Mouse (Mus musculus) embryonic facial prominence, embryonic 15.5 days (tissue): ENCODE results near the gene E130114P18Rik. TPM values are rescaled to one million over a fixed set of nuclear protein-coding genes. Genes with fewer than 3 reads are reported as not detected.

Experiments
- ATAC-seq: fragments of 200-750 bp; cut with Nextera tagmentation; 2 replicates; pipeline ENCODE4 v1.8.0; 2017; ENCODE audit warnings: low read depth, moderate TSS enrichment; ENCODE audit not compliant: insufficient number of reproducible peaks, low FRiP score, low TSS enrichment
- H3K27ac ChIP-seq: fragments of 300-500 bp; sonication (generic); replicated peaks from 2 replicates; pipeline ENCODE4 v1.5.1; 2015; ENCODE audit warnings: mild to moderate bottlenecking, inconsistent platforms
- H3K27me3 ChIP-seq: fragments of 300-500 bp; sonication (generic); 2 replicates; pipeline ENCODE4 v1.6.1; 2015; ENCODE audit warnings: inconsistent platforms
- H3K36me3 ChIP-seq: fragments of 300-500 bp; sonication (generic); 2 replicates; pipeline ENCODE4 v1.6.1; 2015; ENCODE audit warnings: mild to moderate bottlenecking, inconsistent platforms
- H3K4me1 ChIP-seq: fragments of 300-500 bp; sonication (generic); 2 replicates; pipeline ENCODE4 v1.6.1; 2015; ENCODE audit warnings: inconsistent platforms
- H3K4me2 ChIP-seq: fragments of 300-500 bp; sonication (generic); replicated peaks from 2 replicates; pipeline ENCODE4 v1.6.1; 2015; ENCODE audit warnings: mild to moderate bottlenecking, inconsistent platforms
- H3K4me3 ChIP-seq: fragments of 300-500 bp; sonication (generic); replicated peaks from 2 replicates; pipeline ENCODE4 v1.5.1; 2015; ENCODE audit warnings: mild to moderate bottlenecking, inconsistent platforms
- H3K9ac ChIP-seq: fragments of 300-500 bp; sonication (generic); 2 replicates; pipeline ENCODE4 v1.6.1; 2015; ENCODE audit warnings: inconsistent platforms
- H3K9me3 ChIP-seq: fragments of 300-500 bp; sonication (generic); replicated peaks from 2 replicates; pipeline ENCODE4 v1.6.1; 2016; ENCODE audit warnings: inconsistent platforms
- WGBS: fragments of 180-500 bp; shearing (Covaris S2); methylation state at CpG from one replicate; pipeline ENCODE4 v1.1.7; 2015; 5-methylcytosine and 5-hydroxymethylcytosine counted together
- polyA plus RNA-seq: library from polyadenylated mRNA; unstranded; fragments of >200 nt; fragmentation: Nextera tagmentation; extraction: Ambion mirVana; gene quantifications from 2 replicates; pipeline ENCODE4 v1.2.1, GENCODE M21; 2015

E130114P18Rik gene
- polyA plus RNA-seq, 1 experiment from 2014 or later = 4.2 TPM

DNA sequence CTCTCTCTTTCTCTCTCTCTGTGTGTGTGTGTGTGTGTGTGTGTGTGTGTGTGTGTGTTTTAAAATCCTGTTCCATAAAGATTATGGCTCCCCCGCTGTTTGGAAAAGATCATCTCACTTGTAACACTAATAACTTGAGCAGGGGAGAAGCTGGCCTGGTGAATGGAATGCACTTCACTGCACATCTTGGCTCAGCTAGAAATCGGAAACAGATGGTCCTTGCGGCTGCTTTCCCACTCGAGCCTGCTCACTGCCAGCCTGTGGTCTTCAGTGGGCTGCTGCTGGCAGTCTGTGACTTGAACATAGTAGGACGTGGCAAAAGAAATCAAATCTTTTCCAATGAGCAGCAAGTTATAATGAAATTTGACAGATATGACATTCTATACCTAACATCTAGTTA, 202.4 kb downstream of the E130114P18Rik start:
- 5% methylated on average over 5 of the region's 5 CpGs for WGBS
- H3K27me3 ChIP-seq = no peaks in the 10 kb centered on the region
- H3K9me3 ChIP-seq = no peaks in the 10 kb centered on the region
- no peaks in the 10 kb centered on the region for H3K36me3 ChIP-seq
- H3K4me3 ChIP-seq = no peak overlapping the region
- peaks cover 13% of the 10 kb centered on the region for H3K4me1 ChIP-seq
- no peak overlapping the region for H3K9ac ChIP-seq
- peak overlapping the region; percentile 2; the same call in 1 of the 2 replicates for H3K4me2 ChIP-seq
- peak; percentile 80 for ATAC-seq
- no peak overlapping the region for H3K27ac ChIP-seq

DNA sequence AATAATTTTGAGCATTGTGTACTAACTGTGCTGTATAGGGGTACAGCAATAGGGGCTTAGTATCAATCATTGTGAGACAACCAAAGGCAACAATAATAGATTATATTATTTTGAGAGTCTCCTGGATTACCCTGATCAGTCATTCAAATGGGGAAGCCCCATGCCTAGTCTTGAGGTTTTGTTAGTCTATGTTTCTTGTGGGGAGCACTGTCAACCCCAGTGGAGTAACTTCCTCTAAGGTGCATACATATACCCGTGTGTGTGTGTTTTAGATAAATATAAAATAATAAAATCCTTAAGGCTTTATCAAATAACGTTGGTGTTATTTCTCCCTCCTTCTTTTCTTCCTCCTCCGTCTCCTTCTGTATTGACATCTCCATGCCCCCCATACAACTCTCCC, 208.6 kb downstream of the E130114P18Rik start:
- Histone ChIP-seq H3K9ac (no peak overlapping the region), H3K4me1 (no peaks in the 10 kb centered on the region), H3K27ac (no peak overlapping the region), H3K4me3 (no peak overlapping the region), H3K4me2 (no peak overlapping the region), H3K36me3 (no peaks in the 10 kb centered on the region), H3K9me3 (no peaks in the 10 kb centered on the region), H3K27me3 (no peaks in the 10 kb centered on the region)
- ATAC-seq = no peak
- WGBS = 77% methylated on average over 3 of the region's 3 CpGs

DNA sequence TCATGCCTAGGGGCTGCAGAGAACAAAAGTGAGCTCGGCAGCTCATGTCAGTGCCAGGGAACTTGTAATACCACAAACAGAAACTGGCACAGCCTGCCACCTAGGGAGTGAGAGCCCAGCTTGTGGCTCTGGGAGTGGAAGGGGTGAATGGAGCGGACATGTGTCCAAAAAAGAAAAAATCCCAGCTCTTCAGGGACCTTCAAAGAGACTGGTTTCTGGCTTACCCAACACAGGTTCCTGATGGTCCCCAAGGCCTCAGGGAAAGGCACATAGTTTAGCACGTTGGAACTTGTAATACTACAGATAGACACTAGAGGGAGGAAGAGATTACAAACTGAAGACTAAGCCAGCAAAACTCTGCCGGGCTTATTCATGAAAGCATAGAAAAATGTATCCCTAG, 213.2 kb downstream of the E130114P18Rik start:
- Histone ChIP-seq H3K27ac (no peak overlapping the region), H3K4me3 (no peak overlapping the region), H3K9me3 (no peaks in the 10 kb centered on the region), H3K4me1 (no peaks in the 10 kb centered on the region), H3K36me3 (no peaks in the 10 kb centered on the region), H3K4me2 (no peak overlapping the region), H3K9ac (no peak overlapping the region), H3K27me3 (no peaks in the 10 kb centered on the region)
- 34% methylated on average over 4 of the region's 4 CpGs for WGBS
- no peak for ATAC-seq

DNA sequence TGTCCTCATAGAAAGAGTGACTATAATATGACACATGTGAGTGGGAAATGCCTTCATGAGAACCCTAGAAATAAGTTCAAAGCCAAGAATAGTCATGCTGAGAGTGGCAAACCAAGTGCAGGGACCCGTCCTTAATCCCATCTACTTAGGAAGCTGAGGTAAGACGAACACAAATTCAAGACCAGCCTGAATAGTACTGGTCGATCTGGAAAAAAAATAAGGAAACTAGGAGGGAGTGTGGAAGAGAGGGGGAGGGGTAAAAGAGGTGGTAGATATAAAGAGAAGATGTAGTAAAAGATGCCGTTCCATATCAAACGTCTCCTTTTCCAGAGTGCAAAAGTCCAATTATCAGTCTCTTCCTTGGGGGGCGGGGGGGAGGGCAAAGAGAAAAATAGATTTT, 213.7 kb downstream of the E130114P18Rik start:
- no peak overlapping the region for H3K9ac ChIP-seq
- ATAC-seq = no peak
- 72% methylated on average over 6 of the region's 6 CpGs for WGBS
- H3K4me1 ChIP-seq = no peaks in the 10 kb centered on the region
- no peak overlapping the region for H3K27ac ChIP-seq
- no peaks in the 10 kb centered on the region for H3K9me3 ChIP-seq
- H3K27me3 ChIP-seq = no peaks in the 10 kb centered on the region
- H3K4me2 ChIP-seq = no peak overlapping the region
- no peaks in the 10 kb centered on the region for H3K36me3 ChIP-seq
- no peak overlapping the region for H3K4me3 ChIP-seq

DNA sequence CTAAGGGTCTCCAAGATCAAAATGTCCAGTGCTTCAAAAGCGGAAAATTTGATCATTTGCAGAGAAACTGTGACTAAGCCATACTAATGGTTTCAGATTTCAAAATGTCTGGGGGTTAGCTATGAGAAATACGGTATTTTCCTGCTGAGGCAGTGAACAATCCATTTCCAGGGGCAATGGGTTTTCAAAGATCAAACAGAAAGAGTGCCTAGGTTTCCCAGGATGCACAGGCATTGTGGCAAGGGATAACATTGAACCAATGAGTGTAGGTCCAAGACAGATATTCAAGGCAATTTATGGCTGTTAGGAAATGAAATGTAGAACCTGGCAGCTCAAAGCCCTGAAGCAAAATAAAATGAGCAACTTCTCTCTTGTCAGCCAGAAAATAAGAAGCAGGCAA, 220.3 kb downstream of the E130114P18Rik start:
- Histone ChIP-seq H3K4me1 (no peaks in the 10 kb centered on the region), H3K4me3 (no peak overlapping the region), H3K9ac (no peak overlapping the region), H3K27me3 (no peaks in the 10 kb centered on the region), H3K27ac (no peak overlapping the region), H3K36me3 (no peaks in the 10 kb centered on the region), H3K9me3 (no peaks in the 10 kb centered on the region), H3K4me2 (no peak overlapping the region)
- 41% methylated on average over 2 of the region's 2 CpGs for WGBS
- ATAC-seq = no peak

DNA sequence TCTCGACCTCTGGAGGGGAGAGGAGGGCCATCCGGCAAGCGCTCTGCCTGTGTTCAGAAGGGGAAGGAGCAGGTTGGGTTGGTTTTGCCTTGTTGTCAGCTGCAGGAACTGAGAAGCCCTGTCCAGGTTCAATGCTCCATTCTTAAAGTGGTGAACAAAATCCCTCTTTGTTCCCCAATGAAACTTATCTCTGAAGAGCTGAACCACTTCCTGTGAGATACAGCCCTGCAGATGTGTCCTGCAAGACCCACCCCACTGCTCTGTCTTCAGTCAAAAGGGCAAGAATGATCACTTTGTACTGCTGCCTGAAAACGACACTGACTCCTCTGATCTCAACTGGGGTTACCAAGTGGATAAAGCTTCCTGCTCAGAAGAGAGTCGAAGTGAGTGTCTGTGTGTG, 233.9 kb downstream of the E130114P18Rik start:
- whole genome bisulfite sequencing = 23% methylated on average over 5 of the region's 5 CpGs
- ATAC-seq = no peak
- H3K27ac ChIP-seq = no peak overlapping the region
- no peaks in the 10 kb centered on the region for H3K36me3 ChIP-seq
- H3K4me2 ChIP-seq = no peak overlapping the region
- H3K9ac ChIP-seq = no peak overlapping the region
- H3K9me3 ChIP-seq = no peaks in the 10 kb centered on the region
- no peaks in the 10 kb centered on the region for H3K27me3 ChIP-seq
- no peaks in the 10 kb centered on the region for H3K4me1 ChIP-seq
- no peak overlapping the region for H3K4me3 ChIP-seq

DNA sequence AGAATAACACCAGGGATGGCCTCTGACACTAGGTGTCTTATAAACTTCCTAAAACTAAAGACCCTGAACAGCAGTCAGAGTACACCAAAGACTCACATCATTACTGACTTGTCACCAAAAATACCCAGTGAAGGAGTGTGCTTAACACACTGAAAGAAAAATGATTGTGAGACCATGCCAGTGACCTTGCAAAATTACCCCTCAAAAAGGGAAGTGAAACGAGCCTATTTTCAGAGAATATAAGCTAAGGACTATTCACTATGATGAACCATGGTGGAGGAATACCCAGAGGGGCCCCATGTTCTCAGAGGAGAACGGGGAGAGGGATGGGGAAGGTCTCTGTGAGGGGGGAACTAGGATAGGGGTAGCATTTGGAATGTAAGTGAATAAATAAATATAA, 245.8 kb downstream of the E130114P18Rik start:
- Histone ChIP-seq H3K9me3 (no peaks in the 10 kb centered on the region), H3K4me3 (no peak overlapping the region), H3K27ac (no peak overlapping the region), H3K9ac (no peak overlapping the region), H3K36me3 (no peaks in the 10 kb centered on the region), H3K4me2 (no peak overlapping the region), H3K27me3 (no peaks in the 10 kb centered on the region), H3K4me1 (no peaks in the 10 kb centered on the region)
- no peak for ATAC-seq
- WGBS = 48% methylated on average over 2 of the region's 2 CpGs

DNA sequence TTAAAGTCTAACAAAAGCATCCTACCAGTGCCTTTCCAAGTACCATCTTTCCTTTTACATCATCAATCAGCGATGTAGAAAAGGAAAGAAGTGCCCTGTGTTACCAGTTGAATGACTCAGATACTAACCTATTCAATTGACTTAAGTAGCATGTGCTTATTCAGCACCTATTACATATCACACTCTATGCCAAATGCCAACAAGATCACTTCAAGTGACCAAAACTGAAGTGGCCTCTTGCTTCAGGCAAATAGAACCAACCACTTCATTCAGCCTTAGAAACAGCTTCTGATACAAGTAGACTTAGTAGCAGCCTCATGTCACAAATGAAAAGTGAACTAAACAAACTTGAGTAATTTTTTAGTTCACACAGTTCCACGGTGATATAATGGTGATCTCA, 249.4 kb downstream of the E130114P18Rik start:
- Histone ChIP-seq H3K9me3 (no peaks in the 10 kb centered on the region), H3K9ac (no peak overlapping the region), H3K4me3 (no peak overlapping the region), H3K4me2 (no peak overlapping the region), H3K36me3 (no peaks in the 10 kb centered on the region), H3K4me1 (no peaks in the 10 kb centered on the region), H3K27ac (no peak overlapping the region), H3K27me3 (no peaks in the 10 kb centered on the region)
- ATAC-seq = no peak
- WGBS = 85% methylated on average over 2 of the region's 2 CpGs

Other genes starting within 250 kb of the E130114P18Rik start
- gene Nfia, start 5.3 kb downstream of the E130114P18Rik start, polyA plus RNA-seq = 55.4 and 58.0 TPM in 2 replicates